Mouse (Mus musculus) retina, postnatal 1 day (tissue): ENCODE measurements around the gene Uqcc1.

Experiments
- DNase-seq: peaks from one replicate; pipeline ENCODE4 v3.0.0-alpha.2; 2012

The Uqcc1 gene

GRCm38 (mm10) chr2:155811821-155812396 is 118.2 kb downstream of the Uqcc1 start:
- peak; percentile 77 for DNase-seq

GRCm38 (mm10) chr2:155809620-155810019 is 120.5 kb downstream of the Uqcc1 start:
- DNase-seq: no peak

- DNase-seq: no peak
Observed at GRCm38 (mm10) chr2:155807408-155807807, 122.7 kb downstream of the Uqcc1 start.

GRCm38 (mm10) chr2:155806548-155806947 is 123.6 kb downstream of the Uqcc1 start:
- DNase-seq: no peak

- no peak for DNase-seq
Observed at GRCm38 (mm10) chr2:155805925-155806255, 124.2 kb downstream of the Uqcc1 start.

GRCm38 (mm10) chr2:155805231-155805924 is 124.7 kb downstream of the Uqcc1 start:
- DNase-seq: peak; percentile 58

GRCm38 (mm10) chr2:155804053-155804452 is 126.1 kb downstream of the Uqcc1 start:
- no peak for DNase-seq

GRCm38 (mm10) chr2:155802761-155803160 is 127.3 kb downstream of the Uqcc1 start:
- DNase-seq: peak; percentile 44

GRCm38 (mm10) chr2:155798613-155799012 is 131.5 kb downstream of the Uqcc1 start:
- DNase-seq: no peak
